Mouse (Mus musculus) thymus, adult 2 months (tissue): ENCODE measurements around the gene Mettl9.
A peak's percentile ranks its signal among the peaks of the same experiment; 100 is the strongest.

ENCODE experiments used
- CTCF ChIP-seq: fragments of 200-500 bp; IDR thresholded peaks from 2 replicates; pipeline ENCODE4 v1.5.1; 2012; ENCODE audit warnings: mild to moderate bottlenecking, control low read depth, low read length, moderate library complexity, borderline replicate concordance; ENCODE audit not compliant: control insufficient read depth, poor library complexity, insufficient read depth; ENCODE audit errors: extremely low read depth
- POLR2A ChIP-seq: fragments of 200-500 bp; IDR thresholded peaks from 2 replicates; pipeline ENCODE4 v1.6.1; 2012; ENCODE audit warnings: mild to moderate bottlenecking, low read length, control low read depth, moderate library complexity; ENCODE audit not compliant: control insufficient read depth, poor library complexity, insufficient read depth; ENCODE audit errors: extremely low read depth

DNA sequence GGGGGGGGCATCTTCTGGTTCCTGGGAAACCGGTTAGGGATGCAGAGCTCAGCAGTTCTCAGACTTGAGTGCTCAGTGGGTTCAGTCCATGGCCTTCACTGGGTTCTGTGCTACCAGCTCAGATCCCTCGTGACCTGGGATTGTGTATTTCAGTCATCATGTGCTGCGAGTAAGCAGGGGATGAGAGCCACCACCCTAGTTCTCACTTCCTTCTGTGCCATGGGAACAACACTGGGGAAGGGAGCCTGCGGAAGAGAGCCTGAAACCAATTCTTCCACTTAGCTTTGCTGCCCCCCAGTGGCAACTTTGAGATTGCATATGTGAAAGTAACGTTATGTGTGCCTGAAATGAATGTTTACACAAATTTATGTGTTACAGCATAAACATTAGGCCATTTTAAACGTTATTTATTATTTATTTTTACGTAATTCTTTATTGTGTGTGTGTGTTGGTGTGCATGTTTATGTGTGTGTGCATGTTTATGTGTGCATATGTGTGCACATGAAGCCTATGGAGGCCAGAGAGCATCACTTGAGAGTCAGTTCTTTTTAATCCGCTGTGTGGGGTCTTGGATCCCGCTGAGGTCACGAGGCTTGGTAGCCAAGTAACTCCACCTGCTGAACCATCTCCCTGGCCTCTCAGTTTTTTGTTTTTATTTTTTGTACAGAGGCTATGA, 86.0 kb downstream of the Mettl9 start:
- peak; percentile 43; the same call in 1 of the 2 replicates for TF ChIP-seq CTCF
- TF ChIP-seq POLR2A, result no peak
